Mouse (Mus musculus) heart, adult 11 months (tissue): ENCODE data around the gene Grb10.
A peak's percentile ranks its signal among the peaks of the same experiment; 100 is the strongest.

ENCODE experiments used
- DNase-seq: peaks from one replicate; pipeline ENCODE4 v3.0.0; 2022

The Grb10 gene

DNA sequence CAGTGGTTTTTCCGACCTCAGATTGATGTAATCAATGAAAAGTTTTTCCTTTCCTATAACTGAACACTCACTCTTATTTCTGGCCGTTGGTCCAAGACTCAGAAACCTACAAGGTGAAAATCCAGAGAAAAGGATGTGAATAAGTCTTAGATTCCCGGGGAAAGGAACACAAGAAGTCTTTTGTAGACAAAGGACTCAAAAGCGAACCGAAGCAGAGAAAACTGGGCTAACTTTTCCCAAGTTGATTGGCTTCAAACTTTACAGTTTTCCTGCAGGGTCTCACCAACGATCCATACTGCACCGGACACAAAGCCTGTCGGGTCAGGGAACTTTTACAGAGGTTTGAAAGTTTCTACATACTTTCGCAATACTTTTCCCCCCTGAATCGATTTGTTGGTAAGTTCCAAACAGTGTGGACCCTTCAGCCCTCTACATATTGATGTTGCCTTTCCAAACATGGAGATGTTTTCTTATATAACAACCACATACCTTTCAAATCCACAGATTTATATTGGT lies at the start of gene Grb10:
Gene Grb10, minus strand, starts transcription at position 214 of the 516 bp plus-strand sequence.
- peak; percentile 36 for DNase-seq

DNA sequence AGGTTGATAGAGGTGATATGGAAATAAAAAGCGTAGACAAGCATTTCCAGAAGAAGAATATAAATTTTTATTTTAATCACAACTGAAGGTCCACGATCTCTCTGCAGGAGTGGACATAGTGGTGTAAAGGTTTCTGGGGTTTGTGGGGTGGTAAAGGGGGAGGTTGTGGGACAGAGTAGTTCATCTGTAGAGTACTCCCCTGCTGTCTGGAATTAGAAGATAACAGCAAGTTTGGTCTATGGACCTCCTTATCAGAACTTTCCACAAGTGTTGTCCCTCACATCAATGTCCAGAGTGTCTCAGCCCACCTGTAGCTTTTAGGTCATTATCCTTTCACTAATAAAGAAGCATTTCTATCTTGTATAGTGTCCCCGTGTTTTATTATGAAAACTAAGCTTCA lies 43.2 kb upstream of the Grb10 start:
- no peak for DNase-seq

DNA sequence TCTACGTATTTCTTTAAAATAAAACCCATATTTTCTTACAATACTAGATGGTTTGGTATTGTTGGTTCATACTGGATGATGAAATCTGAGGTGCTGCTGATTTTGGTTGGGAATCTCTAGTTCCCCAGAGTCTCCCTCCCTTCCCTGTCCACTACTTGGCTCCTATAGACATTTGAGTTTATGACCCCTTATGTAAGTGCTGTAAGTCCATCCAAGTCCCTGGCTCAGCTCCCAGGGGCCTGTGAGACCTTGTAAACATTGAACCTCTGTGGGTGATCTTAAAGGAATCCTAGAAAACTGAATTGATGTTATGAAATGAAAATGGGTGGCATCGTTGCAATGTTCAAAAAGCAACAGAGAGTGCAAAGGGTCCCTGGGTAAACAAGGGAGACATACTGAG lies 40.7 kb upstream of the Grb10 start:
- DNase-seq, result no peak

DNA sequence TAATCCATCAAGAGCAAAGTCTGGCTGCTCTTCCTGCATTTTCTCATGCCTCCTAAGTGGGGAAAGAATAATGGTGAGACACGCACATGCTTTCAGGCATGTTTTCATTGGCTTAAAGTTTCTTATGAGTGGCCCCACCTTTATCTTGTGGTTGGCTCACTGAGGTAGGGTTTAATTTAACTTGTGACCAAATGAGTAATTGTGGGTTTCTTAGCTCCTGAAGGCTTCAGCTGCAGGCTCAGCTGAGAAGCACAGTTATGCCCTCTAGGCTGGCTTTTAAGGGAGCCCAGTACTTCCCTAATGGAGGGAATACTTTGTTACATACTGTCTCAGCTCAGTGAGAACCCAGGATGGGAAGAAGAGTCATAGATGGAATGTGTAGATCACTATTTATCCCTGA lies 37.0 kb upstream of the Grb10 start:
- DNase-seq, result no peak

DNA sequence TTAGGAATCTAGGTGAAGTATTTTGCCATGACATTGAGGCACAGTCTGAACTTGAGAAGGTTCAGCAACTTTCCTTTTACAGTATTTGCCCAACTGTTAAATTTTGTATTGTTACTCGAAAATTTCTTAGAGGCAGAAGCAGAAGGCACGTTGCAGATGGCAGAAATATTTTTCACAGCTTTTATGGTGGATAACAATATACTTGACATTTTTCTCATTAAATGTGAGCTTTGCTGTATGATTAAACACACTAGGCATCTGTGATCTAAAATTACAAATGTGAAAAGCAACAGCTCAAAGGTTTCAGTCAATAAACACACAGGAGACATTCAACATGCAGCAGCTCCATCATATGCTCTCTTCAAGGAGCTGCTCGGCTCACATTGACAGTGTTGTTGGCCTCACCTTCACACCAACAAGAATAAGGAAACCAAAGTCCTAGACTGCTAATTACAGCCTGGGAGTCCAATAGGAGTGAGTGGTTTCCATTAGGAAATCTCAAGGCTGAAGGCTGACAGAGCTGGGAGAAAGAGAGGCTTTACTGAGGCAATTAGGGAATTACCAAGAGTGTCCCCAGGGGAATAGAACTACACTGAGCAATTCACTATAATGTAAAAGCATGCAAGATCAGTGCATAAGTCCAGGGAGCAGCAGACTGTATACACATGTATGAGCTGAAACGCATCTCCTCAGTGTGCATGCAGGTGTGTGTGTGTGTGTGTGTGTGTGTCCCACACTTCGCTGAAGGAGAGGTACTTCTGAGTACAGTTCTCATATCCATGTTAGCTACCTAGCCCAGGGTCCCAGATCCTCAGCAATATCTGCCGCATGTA lies 35.1 kb upstream of the Grb10 start:
- no peak for DNase-seq

DNA sequence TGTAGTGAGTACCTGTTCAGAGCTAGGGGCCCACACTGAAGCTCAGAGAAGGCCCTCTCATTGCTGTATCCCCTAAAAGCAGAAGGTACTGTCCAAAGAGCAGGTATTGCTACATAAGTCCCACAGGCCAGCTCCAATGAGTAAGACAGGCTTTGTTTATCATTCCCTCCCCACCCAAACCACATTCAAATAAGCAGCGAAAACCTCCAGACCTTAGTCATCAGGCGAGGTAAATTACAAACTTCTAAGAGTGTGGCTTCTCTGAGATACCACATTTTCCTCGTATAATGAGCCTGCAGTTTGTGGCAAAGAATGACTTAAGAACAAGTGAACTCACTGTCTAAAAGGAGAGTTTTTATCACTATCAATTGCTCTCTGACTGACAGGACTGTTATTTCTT lies 33.8 kb upstream of the Grb10 start:
- no peak for DNase-seq

DNA sequence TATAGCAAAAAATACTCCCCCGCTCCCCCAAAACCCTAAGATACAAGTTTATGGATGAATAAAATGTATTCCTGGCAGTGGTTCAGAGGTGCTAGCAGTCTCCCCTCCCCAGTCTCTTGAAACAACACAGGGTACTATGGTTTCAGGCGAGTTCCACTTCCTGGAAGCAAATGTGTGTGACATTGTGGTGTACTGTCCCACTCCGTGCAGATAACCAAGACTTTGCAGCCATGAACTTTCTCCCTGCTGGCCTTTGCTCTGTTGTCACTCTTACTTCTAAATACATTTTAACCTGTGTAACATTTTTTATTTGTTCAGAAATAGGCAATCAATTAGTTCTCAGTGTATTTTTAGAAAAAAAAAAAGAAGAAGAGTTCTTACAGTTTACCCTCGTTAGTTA lies 20.5 kb upstream of the Grb10 start:
- no peak for DNase-seq

DNA sequence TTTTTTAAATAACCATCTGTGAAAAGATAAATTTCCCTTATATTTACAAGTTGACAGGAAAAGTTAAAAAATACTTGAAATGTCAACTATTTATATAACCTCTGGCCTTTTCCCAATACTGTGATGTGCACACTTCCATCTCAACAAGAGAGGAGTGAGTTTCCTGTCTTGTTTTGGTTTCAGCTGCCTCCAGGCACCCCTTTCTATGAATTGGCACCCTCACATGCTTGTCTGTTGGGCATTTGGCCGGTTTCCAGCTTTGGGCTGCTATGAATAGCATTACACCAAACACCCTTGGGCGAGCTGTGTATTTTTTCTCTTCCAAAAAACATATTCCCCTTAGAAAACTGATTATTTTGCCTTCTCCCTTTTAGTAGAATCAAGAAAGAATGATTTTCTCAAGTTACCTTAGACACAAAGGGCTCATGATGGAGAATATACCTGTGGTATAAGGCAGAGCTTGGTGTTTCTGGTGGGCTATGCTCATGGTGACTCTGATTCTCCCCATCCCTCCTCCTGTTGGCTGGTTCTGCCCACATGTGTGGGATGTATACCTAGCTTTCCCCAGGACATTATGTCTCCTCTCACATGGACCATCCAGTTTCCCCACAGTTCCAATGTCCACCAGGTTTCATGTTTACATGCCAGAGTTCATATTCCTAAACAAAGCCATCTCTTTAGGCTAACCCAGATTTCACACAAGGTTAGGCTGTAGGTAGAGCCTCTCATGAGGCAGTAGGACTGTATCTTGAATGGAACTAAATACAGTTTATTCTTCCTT lies 10.3 kb upstream of the Grb10 start:
- peak; percentile 87 for DNase-seq

DNA sequence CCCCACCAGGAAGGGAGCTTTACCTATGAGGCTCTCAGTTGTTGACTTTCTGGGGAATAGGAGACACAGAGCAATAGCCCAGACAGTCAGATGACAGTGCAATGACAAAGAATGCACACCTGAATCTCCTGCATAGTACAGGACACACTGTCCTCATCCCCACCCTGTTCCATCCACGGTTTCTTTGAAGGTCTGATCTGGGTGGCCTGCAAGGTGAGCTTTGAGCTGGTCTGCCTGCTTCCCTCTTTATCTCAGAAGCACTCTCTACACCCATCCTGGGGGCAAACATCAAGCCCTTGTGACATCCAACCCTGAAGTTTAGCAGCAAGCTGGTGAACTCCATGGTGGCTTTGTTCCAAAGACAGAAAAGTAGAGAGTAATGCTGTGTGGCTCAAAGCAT lies 9.7 kb upstream of the Grb10 start:
- DNase-seq, result peak; percentile 66

DNA sequence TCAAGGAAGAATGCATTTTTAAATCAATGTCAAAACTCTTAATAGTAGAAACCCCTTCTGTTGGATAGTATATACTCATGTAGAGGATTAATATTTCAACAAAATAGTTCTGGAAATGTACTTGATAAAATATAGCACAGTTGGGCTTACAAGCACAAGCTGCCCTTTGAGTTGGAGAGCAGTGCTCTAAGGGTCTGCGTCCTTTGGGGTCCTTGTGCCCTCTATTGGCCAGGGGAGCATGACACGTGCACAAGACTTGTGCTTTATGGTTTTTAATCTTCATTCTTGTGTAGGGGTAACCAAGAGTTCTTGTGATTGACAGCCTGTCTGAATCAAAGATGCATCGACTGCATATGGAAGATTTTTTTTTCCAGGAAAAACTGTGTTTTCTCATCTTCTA lies 5.8 kb upstream of the Grb10 start:
- DNase-seq, result no peak

DNA sequence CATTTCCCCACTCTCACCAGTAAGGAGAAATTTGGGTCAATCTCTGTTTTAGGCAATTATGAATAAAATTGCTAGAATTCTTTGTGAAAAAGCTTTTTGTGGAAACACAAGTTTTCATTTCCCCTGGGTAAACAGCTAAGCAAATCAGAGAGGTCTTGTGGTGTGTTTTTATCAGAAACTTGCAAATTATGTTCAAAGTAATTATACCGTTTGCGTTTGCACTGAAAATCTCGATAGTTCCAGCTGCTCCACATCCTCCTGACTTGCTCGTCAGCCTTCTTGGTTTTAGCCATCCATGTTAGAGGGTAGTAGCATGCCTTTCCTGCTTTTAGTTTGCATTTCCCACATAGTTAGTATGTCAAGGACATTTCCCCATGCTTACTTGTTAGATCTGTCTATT lies 3.3 kb upstream of the Grb10 start:
- DNase-seq, result no peak

DNA sequence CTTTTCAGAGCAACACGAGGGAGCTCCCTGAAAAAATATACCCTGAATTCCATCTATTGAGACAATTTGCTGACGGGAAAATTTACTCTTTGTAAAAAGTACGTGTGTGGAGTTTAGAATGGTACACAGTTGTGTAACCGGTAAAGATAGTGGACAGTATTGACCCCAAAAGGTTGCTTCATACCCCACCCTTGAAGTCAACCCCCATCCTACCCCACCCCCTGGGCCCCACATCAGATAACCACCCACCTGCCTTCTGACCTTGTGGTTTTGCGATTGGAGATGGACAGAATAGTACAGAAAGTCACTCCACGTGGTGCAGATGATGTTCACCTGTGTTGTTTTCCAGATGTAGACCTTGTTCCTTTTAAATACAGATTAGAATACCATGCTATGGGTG lies 2.9 kb upstream of the Grb10 start:
- DNase-seq, result peak; percentile 45

DNA sequence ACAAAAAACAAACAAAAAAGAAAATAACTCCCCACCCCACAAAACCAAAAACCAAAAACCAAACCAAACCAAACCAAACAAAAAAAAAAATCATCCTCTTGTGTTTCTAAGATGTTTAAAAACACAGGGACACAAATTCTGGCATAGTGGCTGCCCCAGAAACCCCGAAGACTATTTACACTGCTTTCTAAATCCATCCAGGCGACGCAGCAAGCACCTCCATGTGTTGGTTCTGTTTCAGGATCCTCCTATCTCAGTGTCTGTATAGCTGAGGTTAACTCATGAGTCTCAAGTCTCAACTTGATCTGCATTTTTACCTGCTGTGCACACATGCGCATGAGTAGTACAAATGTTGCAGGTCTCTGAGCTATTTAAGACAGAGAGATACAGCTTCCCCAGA lies 1.9 kb upstream of the Grb10 start:
- peak; percentile 61 for DNase-seq

DNA sequence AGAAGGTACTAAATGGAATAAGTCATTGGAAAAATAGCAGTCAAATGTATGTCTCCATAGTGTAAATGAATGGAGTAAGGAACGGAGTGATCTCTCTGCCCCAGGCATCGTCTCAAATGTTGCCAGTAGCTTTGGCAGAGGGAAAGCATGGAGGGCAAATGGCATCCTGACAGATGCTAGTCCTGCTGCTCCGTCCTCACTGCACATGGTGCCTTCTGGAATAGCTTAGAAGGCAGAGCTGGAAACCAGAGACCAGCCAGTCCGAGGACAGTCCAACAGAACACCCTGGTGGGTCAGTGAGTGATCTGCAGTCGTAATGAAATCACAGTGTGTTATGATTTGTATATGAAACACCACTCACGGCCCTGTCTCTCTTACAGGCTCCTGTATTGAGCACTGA lies 1.3 kb upstream of the Grb10 start:
- DNase-seq, result peak; percentile 80

DNA sequence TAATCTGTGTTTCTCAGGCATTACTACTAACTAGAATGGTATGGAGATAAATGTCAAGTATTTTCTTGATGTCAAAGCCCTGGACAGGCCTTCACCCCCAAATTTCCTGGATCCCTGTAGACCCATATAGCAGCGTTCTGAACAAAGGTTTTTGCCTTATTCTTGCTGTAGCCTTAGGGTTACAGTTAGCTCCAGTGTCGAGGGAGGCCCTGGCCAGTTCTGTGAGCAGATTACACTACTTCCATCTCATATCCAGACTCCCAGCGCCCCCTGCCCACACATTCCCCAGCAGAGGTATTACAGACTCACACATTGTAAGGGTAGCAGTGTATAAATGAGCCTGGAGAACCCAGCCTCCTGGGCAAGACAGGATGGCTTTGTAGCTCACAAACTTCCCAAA lies 615 bp upstream of the Grb10 start:
- peak; percentile 77 for DNase-seq

DNA sequence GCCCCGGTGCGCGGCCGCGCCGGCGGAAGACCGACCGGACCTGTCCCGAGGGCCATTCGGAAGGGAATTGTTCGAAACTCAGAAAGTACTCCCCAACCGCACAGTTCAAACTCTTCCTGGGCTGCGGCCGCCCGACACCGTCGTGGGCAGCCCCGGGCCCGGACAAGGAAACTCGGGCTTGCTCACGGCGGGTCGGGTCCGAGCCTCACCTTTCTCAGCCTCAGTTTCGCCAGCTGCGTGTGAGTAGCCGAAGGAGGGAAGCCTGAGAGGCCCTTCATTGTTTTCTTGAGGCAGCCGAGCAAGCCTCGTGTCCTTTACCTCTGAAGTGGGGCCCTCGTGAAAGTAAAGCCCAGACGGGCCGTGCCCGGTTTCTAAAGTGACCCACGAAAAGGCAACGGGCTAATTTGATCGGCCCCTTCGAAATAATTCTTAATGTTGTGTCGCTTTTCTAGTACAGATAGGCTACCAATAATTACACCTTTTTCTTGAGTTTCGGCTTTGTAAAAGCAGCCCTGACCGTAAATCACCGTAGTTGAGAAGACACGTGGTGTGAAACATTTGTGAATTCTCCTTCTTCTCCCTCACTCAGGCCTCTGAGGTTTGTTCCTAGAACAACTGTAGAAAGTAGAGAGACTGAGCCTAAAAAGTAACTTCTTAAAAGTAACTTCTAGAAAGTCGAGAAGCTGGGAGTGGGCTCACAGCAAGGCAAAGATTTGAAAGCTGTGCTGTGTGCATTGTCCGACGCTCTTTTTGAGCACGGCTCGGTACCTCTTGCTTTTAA lies 604 bp downstream of the Grb10 start:
- DNase-seq, result no peak

DNA sequence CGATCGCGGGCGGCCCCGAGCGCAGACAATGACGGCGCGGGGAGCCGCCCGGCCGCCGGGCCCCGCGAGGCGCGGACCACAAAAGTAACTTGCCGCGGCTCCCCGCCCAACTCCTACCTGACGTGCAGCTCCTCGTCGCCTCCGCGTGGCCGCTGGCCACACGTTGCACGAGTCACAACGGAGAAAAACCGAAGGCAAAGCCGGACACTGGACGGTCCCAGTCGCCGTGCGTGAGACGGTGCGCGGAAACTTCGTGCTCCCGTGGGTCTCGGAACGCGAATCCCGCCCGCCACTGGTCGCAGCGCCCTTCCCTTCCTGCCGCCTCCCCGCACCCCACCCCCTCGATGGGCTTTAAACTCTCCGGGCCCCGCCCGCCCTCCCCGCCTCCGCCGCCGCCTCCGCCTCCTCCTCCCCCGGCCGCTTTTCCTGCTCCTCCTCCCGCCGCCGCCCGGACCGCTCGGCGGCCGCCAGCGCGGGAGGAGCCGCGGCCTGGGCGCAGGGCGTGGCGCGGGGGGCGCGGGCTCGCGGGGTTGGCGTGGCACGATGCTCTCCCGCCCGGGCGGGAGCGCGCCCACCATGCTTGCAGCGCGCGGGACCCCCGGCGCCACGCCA lies 1.3 kb downstream of the Grb10 start:
- DNase-seq, result peak; percentile 98

DNA sequence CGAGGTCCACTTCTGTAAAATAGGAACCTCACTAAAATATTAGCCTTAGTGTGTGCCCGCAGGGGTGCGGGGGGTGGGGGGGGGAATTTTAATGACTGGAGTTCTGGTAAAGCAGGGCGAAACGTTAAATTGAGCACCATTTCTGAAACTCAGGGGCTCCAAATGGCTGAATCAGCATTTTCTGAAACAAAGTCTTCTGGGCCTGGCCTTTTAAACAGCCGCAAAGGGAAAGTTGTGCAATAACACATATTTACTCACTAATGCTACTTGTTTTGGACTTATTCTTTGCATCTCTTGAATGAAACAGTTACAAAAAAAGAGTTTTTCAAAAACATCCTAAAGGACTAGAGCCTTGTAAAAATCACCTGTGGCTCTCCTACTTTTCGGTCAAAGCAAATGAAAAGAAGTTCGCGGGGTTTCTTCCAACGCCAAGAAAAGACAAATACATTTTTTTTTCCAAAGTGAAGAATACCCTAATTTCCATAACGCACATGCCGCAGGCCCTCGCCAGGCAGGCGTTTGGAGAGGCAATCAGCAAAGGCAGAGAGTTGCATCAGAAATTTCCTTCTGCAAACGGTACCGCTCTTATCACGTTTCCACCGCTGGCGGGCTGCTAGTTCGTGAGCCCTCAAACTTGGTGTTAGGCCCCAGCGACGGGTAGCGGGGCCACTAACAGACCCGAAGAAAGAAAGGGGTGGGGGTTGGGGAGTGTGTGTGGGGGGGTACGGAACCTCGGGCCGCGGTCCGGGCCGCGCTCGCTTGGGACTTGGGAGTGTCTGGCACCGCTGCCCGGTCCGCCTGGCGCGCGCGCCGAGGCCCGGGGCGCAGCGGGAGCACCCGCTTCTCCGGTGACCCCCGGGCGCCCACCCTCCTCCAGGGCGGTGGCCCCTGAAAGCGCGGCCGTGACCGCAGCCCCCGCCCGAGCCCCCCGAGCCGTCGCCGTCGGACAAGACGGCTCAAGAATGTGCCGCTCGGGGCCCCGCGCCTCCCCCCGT lies 2.3 kb downstream of the Grb10 start:
- DNase-seq, result peak; percentile 92

DNA sequence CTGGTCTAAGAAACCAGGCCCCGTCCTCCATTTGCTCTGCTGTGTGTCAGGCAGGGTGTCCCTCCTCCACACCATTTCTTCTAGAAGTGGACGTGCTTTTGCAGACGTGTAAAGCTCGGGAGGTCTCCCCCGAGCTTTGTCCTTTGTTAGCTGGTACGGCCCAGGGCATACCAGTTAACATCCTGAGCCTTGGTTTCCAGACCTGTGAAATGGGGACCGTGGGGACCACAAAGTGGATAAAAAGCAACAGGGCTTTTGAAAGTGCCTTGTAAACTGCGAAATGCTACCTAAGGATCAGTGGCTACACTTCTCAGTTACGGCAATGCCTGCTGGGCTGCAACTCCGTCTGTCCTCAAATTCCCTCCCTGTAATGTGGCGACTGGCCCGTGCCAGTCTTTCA lies 3.2 kb downstream of the Grb10 start:
- peak; percentile 85 for DNase-seq

DNA sequence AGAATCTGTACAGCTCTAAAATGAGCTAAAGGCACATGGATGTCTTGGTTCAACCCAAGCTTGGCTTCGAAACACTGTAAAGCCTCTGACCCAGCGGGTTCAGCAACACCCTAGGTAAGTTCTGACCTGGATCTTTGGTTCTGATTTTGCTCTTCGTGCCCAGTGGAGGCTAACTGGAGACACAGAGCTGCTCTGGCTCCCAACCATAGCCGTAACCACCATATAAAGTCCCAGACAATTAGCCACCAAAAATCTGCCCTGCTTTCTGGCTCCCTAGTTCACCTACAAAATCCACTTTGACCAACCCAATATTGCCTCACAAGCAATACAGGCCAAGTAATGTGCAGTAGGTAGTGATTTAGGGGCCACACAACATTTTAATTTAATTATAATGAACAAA lies 3.7 kb downstream of the Grb10 start:
- DNase-seq, result peak; percentile 73

DNA sequence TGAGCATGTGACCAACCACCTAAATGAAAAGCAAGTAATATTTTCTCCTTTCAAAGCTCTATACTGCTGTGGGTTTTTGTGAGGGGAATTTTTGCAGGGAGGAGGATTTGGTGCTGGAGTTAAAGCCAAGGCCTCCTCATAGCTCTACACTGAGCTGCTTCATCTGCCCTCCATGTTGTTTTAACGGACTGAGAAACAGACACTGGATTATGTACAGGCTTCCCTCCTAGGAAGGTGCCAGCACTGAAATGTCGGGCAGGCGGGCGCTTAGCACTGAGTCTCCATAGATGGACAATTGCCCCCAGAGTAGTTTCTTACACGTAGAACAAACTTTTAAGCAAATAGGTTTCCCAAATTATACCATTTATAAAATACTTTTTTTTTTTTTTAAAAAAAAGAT lies 4.1 kb downstream of the Grb10 start:
- peak; percentile 74 for DNase-seq

DNA sequence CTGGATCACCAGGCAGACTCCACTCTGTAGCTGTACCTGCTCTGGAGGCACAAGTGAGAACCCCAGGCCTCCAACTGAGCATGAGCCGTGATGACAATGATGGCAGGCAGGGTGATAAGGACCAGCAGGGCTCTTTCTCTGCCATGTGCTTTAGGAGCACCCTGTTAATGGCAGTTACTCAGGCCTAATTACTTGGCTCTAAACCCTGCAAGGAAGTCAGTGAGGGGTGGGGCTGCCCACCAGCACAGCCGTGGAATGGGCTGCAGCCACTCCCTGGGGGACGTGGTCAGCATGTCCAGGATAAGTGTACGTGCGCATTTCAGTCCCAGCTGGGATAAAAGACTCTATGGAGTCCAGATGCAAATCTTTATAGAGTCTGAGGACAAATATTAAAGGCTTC lies 5.7 kb downstream of the Grb10 start:
- DNase-seq, result peak; percentile 95
